Mouse (Mus musculus) kidney, postnatal 0 days (tissue): ENCODE measurements around the gene Aldh1a3. TPM values are rescaled to one million over a fixed set of nuclear protein-coding genes. Genes with fewer than 3 reads are reported as not detected.

Experiments
- ATAC-seq: fragments of 200-750 bp; cut with Nextera tagmentation; replicated peaks from 2 replicates; pipeline ENCODE4 v1.8.0; 2017; ENCODE audit warnings: low read depth, moderate number of reproducible peaks, moderate TSS enrichment, moderate library complexity; ENCODE audit not compliant: low FRiP score
- DNase-seq: peaks from one replicate; pipeline ENCODE4 v3.0.0-alpha.2; 2016; ENCODE audit warnings: low spot score
- H3K27ac ChIP-seq: fragments of 300-500 bp; sonication (generic); 2 replicates; pipeline ENCODE4 v1.5.1; 2014; ENCODE audit warnings: mild to moderate bottlenecking
- H3K27me3 ChIP-seq: fragments of 300-500 bp; sonication (generic); 2 replicates; pipeline ENCODE4 v1.6.1; 2014; ENCODE audit warnings: low read length, mixed read lengths; ENCODE audit not compliant: insufficient read depth
- H3K36me3 ChIP-seq: fragments of 300-500 bp; sonication (generic); 2 replicates; pipeline ENCODE4 v1.6.1; 2014; ENCODE audit warnings: low read length, mixed read lengths; ENCODE audit not compliant: insufficient read depth
- H3K4me1 ChIP-seq: fragments of 300-500 bp; sonication (generic); replicated peaks from 2 replicates; pipeline ENCODE4 v1.6.1; 2014; ENCODE audit warnings: antibody characterized with exemption, low read length, mixed read lengths; ENCODE audit not compliant: insufficient read depth
- H3K4me2 ChIP-seq: fragments of 300-500 bp; sonication (generic); 2 replicates; pipeline ENCODE4 v1.6.1; 2014; ENCODE audit warnings: mild to moderate bottlenecking, low read length, moderate library complexity, mixed read lengths
- H3K4me3 ChIP-seq: fragments of 300-500 bp; sonication (generic); replicated peaks from 2 replicates; pipeline ENCODE4 v1.5.1; 2014; ENCODE audit warnings: low read depth, low read length
- H3K9ac ChIP-seq: fragments of 300-500 bp; sonication (generic); 2 replicates; pipeline ENCODE4 v1.6.1; 2014; ENCODE audit warnings: low read depth, low read length
- H3K9me3 ChIP-seq: fragments of 300-500 bp; sonication (generic); replicated peaks from 2 replicates; pipeline ENCODE4 v1.6.1; 2016; ENCODE audit warnings: low read length, inconsistent platforms, mixed read lengths
- CTCF ChIP-seq: IDR thresholded peaks from 2 replicates; pipeline ENCODE4 v1.5.1; 2016; ENCODE audit warnings: antibody characterized with exemption, low read depth, mild to moderate bottlenecking, moderate library complexity
- WGBS: fragments of 180-500 bp; shearing (Covaris S2); extraction: QIAGEN DNeasy Blood & Tissue Kit; methylation state at CpG from one replicate; pipeline ENCODE4 v1.1.7; 2014; 5-methylcytosine and 5-hydroxymethylcytosine counted together
- microRNA-seq: library from miRNA; unstranded; fragments of <30 nt; microRNA quantifications from one replicate; pipeline ENCODE4, GENCODE M21; 2016
- polyA plus RNA-seq: library from polyadenylated mRNA; unstranded; fragments of >200 nt; fragmentation: Nextera tagmentation; extraction: Ambion mirVana; gene quantifications from 2 replicates; pipeline ENCODE4 v1.2.1, GENCODE M21; 2015

Gene Aldh1a3
- polyA plus RNA-seq, 1 experiment from 2014 or later, result 47.0 TPM

DNA sequence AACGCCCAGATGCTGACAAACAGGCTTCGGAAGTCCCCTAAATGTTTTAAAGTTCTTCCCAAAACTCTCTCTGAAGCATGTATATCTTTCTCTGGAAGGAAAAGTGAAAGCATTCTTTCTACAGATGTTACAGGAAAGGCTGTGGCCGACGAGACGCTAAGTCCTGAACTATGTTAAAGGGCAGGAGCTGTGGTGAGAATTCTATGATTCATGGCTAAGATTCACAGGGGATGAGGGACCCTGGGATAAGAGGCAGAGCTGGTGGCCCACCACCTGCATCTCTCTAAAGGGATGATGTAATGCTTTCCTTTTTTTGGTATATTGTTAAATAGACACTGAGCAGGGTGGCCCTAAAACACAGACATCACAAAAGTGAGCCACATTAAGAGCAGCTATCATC lies 84.0 kb downstream of the Aldh1a3 start:
- WGBS, result 59% methylated on average over 5 of the region's 5 CpGs
- peaks cover 5% of the 10 kb centered on the region; the same call in 1 of the 2 replicates for H3K4me1 ChIP-seq
- TF ChIP-seq CTCF, result no peak
- no peaks in the 10 kb centered on the region for H3K36me3 ChIP-seq
- H3K27me3 ChIP-seq, result no peaks in the 10 kb centered on the region
- no peak overlapping the region for H3K27ac ChIP-seq
- no peak for ATAC-seq
- H3K9ac ChIP-seq, result no peak overlapping the region
- no peak overlapping the region for H3K4me3 ChIP-seq
- H3K9me3 ChIP-seq, result no peaks in the 10 kb centered on the region
- no peak for DNase-seq
- no peak overlapping the region for H3K4me2 ChIP-seq

DNA sequence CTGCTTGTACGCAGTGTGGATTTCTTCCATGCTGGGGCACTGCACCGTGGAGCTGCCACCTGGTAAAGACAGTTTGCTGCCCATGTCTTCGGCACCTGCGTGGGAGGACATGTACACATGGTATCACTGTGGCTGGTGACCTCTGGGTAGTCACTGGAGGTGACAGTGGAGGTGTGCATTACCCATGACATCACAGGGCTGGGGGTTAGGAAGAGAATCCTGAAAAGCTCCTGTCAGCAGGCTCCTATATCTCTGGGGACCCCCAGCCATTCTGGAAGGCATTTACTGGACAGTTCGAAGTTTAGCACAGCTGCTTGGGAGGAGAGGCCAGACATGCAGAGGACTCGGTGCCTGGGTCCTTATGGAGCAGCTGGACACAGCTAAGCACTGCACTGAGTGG lies 84.5 kb downstream of the Aldh1a3 start:
- WGBS, result 54% methylated on average over 6 of the region's 6 CpGs
- no peak overlapping the region for H3K9ac ChIP-seq
- H3K4me2 ChIP-seq, result no peak overlapping the region
- ATAC-seq, result peak; percentile 25; the same call in 1 of the 2 replicates
- no peak overlapping the region for H3K27ac ChIP-seq
- H3K36me3 ChIP-seq, result no peaks in the 10 kb centered on the region
- H3K4me3 ChIP-seq, result no peak overlapping the region
- H3K4me1 ChIP-seq, result peaks cover 5% of the 10 kb centered on the region; the same call in 1 of the 2 replicates
- TF ChIP-seq CTCF, result no peak
- DNase-seq, result no peak
- H3K9me3 ChIP-seq, result no peaks in the 10 kb centered on the region
- H3K27me3 ChIP-seq, result no peaks in the 10 kb centered on the region

DNA sequence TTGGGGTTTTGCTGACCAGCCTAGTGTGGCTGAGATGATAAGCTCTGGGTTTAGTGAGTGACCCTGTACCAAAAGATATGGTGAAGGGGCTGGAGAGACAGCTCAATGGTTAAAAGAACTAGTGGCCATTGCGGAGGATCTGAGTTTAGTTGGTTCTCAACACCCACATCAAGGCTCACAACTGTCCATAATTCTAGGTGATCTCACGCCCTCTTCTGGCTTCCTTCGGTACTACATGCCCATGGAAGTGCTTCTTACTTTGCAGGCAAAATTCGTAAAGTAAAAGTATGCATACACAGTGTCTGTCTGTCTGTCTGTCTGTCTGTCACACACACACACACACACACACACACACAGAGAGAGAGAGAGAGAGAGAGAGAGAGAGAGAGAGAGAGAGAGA lies 85.0 kb downstream of the Aldh1a3 start:
- no peaks in the 10 kb centered on the region for H3K36me3 ChIP-seq
- H3K9me3 ChIP-seq, result no peaks in the 10 kb centered on the region
- H3K27me3 ChIP-seq, result no peaks in the 10 kb centered on the region
- H3K4me2 ChIP-seq, result no peak overlapping the region
- H3K27ac ChIP-seq, result no peak overlapping the region
- peak; percentile 67 for TF ChIP-seq CTCF
- ATAC-seq (no peak), DNase-seq (peak; percentile 52)
- H3K4me1 ChIP-seq, result peaks cover 5% of the 10 kb centered on the region; the same call in 1 of the 2 replicates
- WGBS, result 40% methylated on average over 4 of the region's 4 CpGs
- H3K4me3 ChIP-seq, result no peak overlapping the region
- no peak overlapping the region for H3K9ac ChIP-seq

Small RNAs within 50 kb of the gene (microRNA-seq; reads per million reads assigned to microRNA genes)
- not detected for gene Mir7057

Other genes starting within 250 kb of the Aldh1a3 start
- gene Gm10974, start 61.6 kb downstream of the Aldh1a3 start, polyA plus RNA-seq, result not detected in 2 replicates
- 8.5 and 10.4 TPM in 2 replicates for gene Lrrk1, start 39.2 kb downstream of the Aldh1a3 start, polyA plus RNA-seq